Mouse (Mus musculus): Measurements from ENCODE around the gene Phactr2. TPM values are rescaled to one million over a fixed set of nuclear protein-coding genes. Genes with fewer than 3 reads are reported as not detected.

Phactr2 gene
- total and polyA plus RNA-seq, 3 experiments, result not detected

DNA sequence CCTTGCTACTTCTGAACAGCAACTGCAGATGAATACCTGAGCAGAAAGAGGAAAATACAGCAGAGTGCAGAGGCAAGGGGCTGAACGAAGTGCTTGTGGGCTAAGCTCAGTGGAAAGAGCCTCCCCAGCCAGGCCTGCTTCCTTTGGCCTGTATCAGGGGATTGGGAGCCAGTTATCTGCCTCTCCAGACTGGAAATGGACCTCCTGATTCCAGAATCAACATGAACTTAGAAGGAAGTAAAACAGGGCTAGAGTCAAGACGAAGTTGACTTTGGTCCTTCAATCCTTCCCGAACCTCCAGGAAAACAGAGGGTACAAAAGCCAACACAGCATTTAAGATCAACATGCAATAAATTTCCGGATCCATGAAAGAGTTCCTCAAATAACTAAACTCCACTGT is 236.0 kb downstream of the Phactr2 start:
- Histone ChIP-seq H3K9ac (ENCODE audit: control insufficient read depth, low read depth, low read length, poor library complexity, severe bottlenecking) (no peak overlapping the region), H3K9me3 (replicated peaks; ENCODE audit: insufficient read depth, low read length) (no peaks in the 10 kb centered on the region), H3K79me2 (ENCODE audit: control insufficient read depth, insufficient read depth, low read length, poor library complexity) (no peaks in the 10 kb centered on the region), H3K36me3 (ENCODE audit: control insufficient read depth in 1 of 2, insufficient read depth in 2 of 2, low read length in 2 of 2) (no peaks in the 10 kb centered on the region), H3K27ac (ENCODE audit: control insufficient read depth, low read depth, low read length) (no peak overlapping the region), H3K27me3 (ENCODE audit: control insufficient read depth in 1 of 2, insufficient read depth in 2 of 2, low read length in 2 of 2) (peaks cover 0 to 4% of the 10 kb centered on the region in 2 experiments; a peak in 2 of 4 replicates), H3K4me3 (ENCODE audit: control insufficient read depth in 1 of 2, insufficient read depth in 1 of 2, low read depth in 2 of 2, low read length in 2 of 2) (no peak overlapping the region), H3K4me1 (ENCODE audit: control insufficient read depth in 1 of 2, insufficient read depth in 2 of 2, low read length in 2 of 2) (no peaks in the 10 kb centered on the region)
- no peak for TF ChIP-seq GABPA (IDR thresholded peaks at IDR 0.05; ENCODE audit: low read depth, low read length)
- TF ChIP-seq ETS1 (IDR thresholded peaks at IDR 0.05; ENCODE audit: low read depth, low read length), result no peak
- TF ChIP-seq BHLHE40 (IDR thresholded peaks at IDR 0.05; ENCODE audit: borderline replicate concordance, low read depth, low read length), result no peak
- no peak for TF ChIP-seq MYB (IDR thresholded peaks at IDR 0.05; ENCODE audit: low read depth, low read length)
- TF ChIP-seq GATA1 (IDR thresholded peaks at IDR 0.05; ENCODE audit: low read depth, low read length), result no peak
- DNase-seq (ENCODE audit: low read depth, low spot score), result no peak

DNA sequence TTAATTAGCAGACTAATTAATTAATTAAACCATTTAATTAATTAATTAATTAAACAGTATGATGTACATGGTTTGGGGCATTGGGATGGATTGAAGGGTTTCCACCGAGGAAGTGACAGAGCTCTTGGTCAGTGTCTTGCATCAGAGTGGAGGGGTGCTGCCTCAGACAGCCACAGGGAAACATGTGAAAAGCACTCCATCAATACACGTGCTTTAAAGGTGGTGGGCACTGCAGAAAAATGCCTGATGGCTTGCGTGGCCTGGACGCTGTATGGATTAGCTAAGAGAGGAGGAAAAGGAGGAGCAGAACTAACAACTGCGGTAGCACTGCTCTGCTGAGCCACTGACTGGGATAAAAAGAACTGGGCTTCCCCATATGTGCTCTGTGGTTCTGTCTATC is 237.3 kb downstream of the Phactr2 start:
- Histone ChIP-seq H3K4me1 (ENCODE audit: control insufficient read depth in 1 of 2, insufficient read depth in 2 of 2, low read length in 2 of 2) (no peaks in the 10 kb centered on the region), H3K27ac (ENCODE audit: control insufficient read depth, low read depth, low read length) (no peak overlapping the region), H3K27me3 (ENCODE audit: control insufficient read depth in 1 of 2, insufficient read depth in 2 of 2, low read length in 2 of 2) (peaks cover 0 to 4% of the 10 kb centered on the region in 2 experiments; a peak in 2 of 4 replicates), H3K9ac (ENCODE audit: control insufficient read depth, low read depth, low read length, poor library complexity, severe bottlenecking) (no peak overlapping the region), H3K9me3 (replicated peaks; ENCODE audit: insufficient read depth, low read length) (no peaks in the 10 kb centered on the region), H3K36me3 (ENCODE audit: control insufficient read depth in 1 of 2, insufficient read depth in 2 of 2, low read length in 2 of 2) (no peaks in the 10 kb centered on the region), H3K4me3 (ENCODE audit: control insufficient read depth in 1 of 2, insufficient read depth in 1 of 2, low read depth in 2 of 2, low read length in 2 of 2) (no peak overlapping the region), H3K79me2 (ENCODE audit: control insufficient read depth, insufficient read depth, low read length, poor library complexity) (no peaks in the 10 kb centered on the region)
- no peak for TF ChIP-seq TAL1 (IDR thresholded peaks at IDR 0.05; ENCODE audit: low read length)
- no peak for TF ChIP-seq SMC3 (IDR thresholded peaks at IDR 0.05; ENCODE audit: low read depth, low read length)
- TF ChIP-seq SIN3A (IDR thresholded peaks at IDR 0.05; ENCODE audit: low read length), result no peak
- no peak for TF ChIP-seq ETS1 (IDR thresholded peaks at IDR 0.05; ENCODE audit: low read depth, low read length)
- TF ChIP-seq MAZ (IDR thresholded peaks at IDR 0.05; ENCODE audit: low read depth, low read length), result no peak
- no peak for TF ChIP-seq CHD2 (IDR thresholded peaks at IDR 0.05; ENCODE audit: low read length)
- no peak for TF ChIP-seq ZC3H11A (IDR thresholded peaks at IDR 0.05; ENCODE audit: low read depth, low read length)
- no peak for TF ChIP-seq MXI1 (IDR thresholded peaks at IDR 0.05; ENCODE audit: low read depth, low read length)
- TF ChIP-seq ELF1 (IDR thresholded peaks at IDR 0.05; ENCODE audit: low read depth, low read length), result no peak
- TF ChIP-seq USF1 (IDR thresholded peaks at IDR 0.05; ENCODE audit: low read depth, low read length), result no peak
- TF ChIP-seq BHLHE40 (IDR thresholded peaks at IDR 0.05; ENCODE audit: borderline replicate concordance, low read depth, low read length), result no peak
- no peak for TF ChIP-seq JUND (IDR thresholded peaks at IDR 0.05; ENCODE audit: low read depth, low read length)
- TF ChIP-seq MYC (IDR thresholded peaks at IDR 0.05; ENCODE audit: low read depth, low read length), result no peak
- no peak for TF ChIP-seq POLR2AphosphoS5 (IDR thresholded peaks at IDR 0.05; ENCODE audit: borderline replicate concordance, low read depth, low read length)
- TF ChIP-seq USF2 (IDR thresholded peaks at IDR 0.05; ENCODE audit: borderline replicate concordance in 1 of 2, insufficient read depth in 1 of 2, low read depth in 1 of 2, low read length in 2 of 2), result no peak
- TF ChIP-seq RAD21 (IDR thresholded peaks at IDR 0.05; ENCODE audit: low read depth, low read length), result no peak
- TF ChIP-seq ZKSCAN1 (IDR thresholded peaks at IDR 0.05; ENCODE audit: low read depth, low read length), result no peak
- no peak for TF ChIP-seq GATA1 (IDR thresholded peaks at IDR 0.05; ENCODE audit: low read depth, low read length)
- TF ChIP-seq UBTF (IDR thresholded peaks at IDR 0.05; ENCODE audit: borderline replicate concordance, insufficient read depth, low read depth, low read length), result no peak
- no peak for TF ChIP-seq MAFK (IDR thresholded peaks at IDR 0.05; ENCODE audit: borderline replicate concordance, low read depth, low read length)
- DNase-seq (ENCODE audit: low read depth, low spot score), result no peak
